Mouse (Mus musculus): ENCODE results near the gene 1700123O20Rik.

- TF ChIP-seq CTCF (IDR thresholded peaks at IDR 0.05; ENCODE audit: extremely low read depth, insufficient read length, insufficient replicate concordance, low read depth, low read length) (no peak), POLR2A (IDR thresholded peaks at IDR 0.05; ENCODE audit: low read depth, low read length) (no peak)
Observed at GRCm38 (mm10) chr14:54642224-54642944, 43.6 kb upstream of the 1700123O20Rik start.

Measured in small intestine, adult 2 months (tissue).